Mouse (Mus musculus): ENCODE results near the gene Ermn. TPM values are rescaled to one million over a fixed set of nuclear protein-coding genes. Genes with fewer than 3 reads are reported as not detected.
A peak's percentile ranks its signal among the peaks of the same experiment; 100 is the strongest.

The Ermn gene
- not detected in 2 replicates for polyA plus RNA-seq (2012; rRNA removed)

- H3K27me3 ChIP-seq (ENCODE audit: control insufficient read depth, insufficient read depth, low read length): no peaks in the 10 kb centered on the region
- no peaks in the 10 kb centered on the region for H3K4me1 ChIP-seq (ENCODE audit: control insufficient read depth, insufficient read depth, low read length)
- no peak within 1 kb of the TSS for H3K4me3 ChIP-seq (ENCODE audit: control insufficient read depth, low read depth, low read length)
- H3K36me3 ChIP-seq (ENCODE audit: control insufficient read depth, insufficient read depth, low read length): no peaks in the 10 kb centered on the region
- no peak within 1 kb of the TSS for H3K27ac ChIP-seq (ENCODE audit: control insufficient read depth, insufficient read depth, low read depth, low read length)
- TF ChIP-seq CTCF (IDR thresholded peaks at IDR 0.05; ENCODE audit: control insufficient read depth, insufficient read depth, insufficient replicate concordance, low read depth, low read length) (no peak), POLR2A (IDR thresholded peaks at IDR 0.05; ENCODE audit: control insufficient read depth, low read depth, low read length) (no peak)
Observed at GRCm38 (mm10) chr2:58052821-58053581, at the start of gene Ermn. Gene Ermn, minus strand, starts transcription at chr2:58052864.

GRCm38 (mm10) chr2:58094818-58095217 is 42.2 kb upstream of the Ermn start:
- Histone ChIP-seq H3K27ac (ENCODE audit: control insufficient read depth, insufficient read depth, low read depth, low read length) (no peak overlapping the region), H3K27me3 (ENCODE audit: control insufficient read depth, insufficient read depth, low read length) (no peaks in the 10 kb centered on the region), H3K4me3 (ENCODE audit: control insufficient read depth, low read depth, low read length) (no peak overlapping the region), H3K36me3 (ENCODE audit: control insufficient read depth, insufficient read depth, low read length) (no peaks in the 10 kb centered on the region), H3K4me1 (ENCODE audit: control insufficient read depth, insufficient read depth, low read length) (no peaks in the 10 kb centered on the region)
- TF ChIP-seq CTCF (IDR thresholded peaks at IDR 0.05; ENCODE audit: control insufficient read depth, insufficient read depth, insufficient replicate concordance, low read depth, low read length) (no peak), POLR2A (IDR thresholded peaks at IDR 0.05; ENCODE audit: control insufficient read depth, low read depth, low read length) (no peak)

- Histone ChIP-seq H3K36me3 (ENCODE audit: control insufficient read depth, insufficient read depth, low read length) (no peaks in the 10 kb centered on the region), H3K27ac (ENCODE audit: control insufficient read depth, insufficient read depth, low read depth, low read length) (no peak overlapping the region), H3K4me1 (ENCODE audit: control insufficient read depth, insufficient read depth, low read length) (no peaks in the 10 kb centered on the region), H3K4me3 (ENCODE audit: control insufficient read depth, low read depth, low read length) (no peak overlapping the region), H3K27me3 (ENCODE audit: control insufficient read depth, insufficient read depth, low read length) (no peaks in the 10 kb centered on the region)
- no peak for TF ChIP-seq POLR2A (IDR thresholded peaks at IDR 0.05; ENCODE audit: control insufficient read depth, low read depth, low read length)
- TF ChIP-seq CTCF (IDR thresholded peaks at IDR 0.05; ENCODE audit: control insufficient read depth, insufficient read depth, insufficient replicate concordance, low read depth, low read length): no peak
Observed at GRCm38 (mm10) chr2:58086420-58086819, 33.8 kb upstream of the Ermn start.

- Histone ChIP-seq H3K4me1 (ENCODE audit: control insufficient read depth, insufficient read depth, low read length) (no peaks in the 10 kb centered on the region), H3K36me3 (ENCODE audit: control insufficient read depth, insufficient read depth, low read length) (no peaks in the 10 kb centered on the region), H3K27ac (ENCODE audit: control insufficient read depth, insufficient read depth, low read depth, low read length) (no peak overlapping the region), H3K4me3 (ENCODE audit: control insufficient read depth, low read depth, low read length) (no peak overlapping the region), H3K27me3 (ENCODE audit: control insufficient read depth, insufficient read depth, low read length) (no peaks in the 10 kb centered on the region)
- TF ChIP-seq POLR2A (IDR thresholded peaks at IDR 0.05; ENCODE audit: control insufficient read depth, low read depth, low read length) (no peak), CTCF (IDR thresholded peaks at IDR 0.05; ENCODE audit: control insufficient read depth, insufficient read depth, insufficient replicate concordance, low read depth, low read length) (no peak)
Observed at GRCm38 (mm10) chr2:58079849-58080248, 27.2 kb upstream of the Ermn start.

- no peak for TF ChIP-seq POLR2A (IDR thresholded peaks at IDR 0.05; ENCODE audit: control insufficient read depth, low read depth, low read length)
- peak; percentile 70; the same call in 1 of the 2 replicates for TF ChIP-seq CTCF (IDR thresholded peaks at IDR 0.05; ENCODE audit: control insufficient read depth, insufficient read depth, insufficient replicate concordance, low read depth, low read length)
- Histone ChIP-seq H3K4me3 (ENCODE audit: control insufficient read depth, low read depth, low read length) (no peak overlapping the region), H3K27me3 (ENCODE audit: control insufficient read depth, insufficient read depth, low read length) (no peaks in the 10 kb centered on the region), H3K4me1 (ENCODE audit: control insufficient read depth, insufficient read depth, low read length) (no peaks in the 10 kb centered on the region), H3K27ac (ENCODE audit: control insufficient read depth, insufficient read depth, low read depth, low read length) (no peak overlapping the region), H3K36me3 (ENCODE audit: control insufficient read depth, insufficient read depth, low read length) (no peaks in the 10 kb centered on the region)
Observed at GRCm38 (mm10) chr2:58055383-58055782, 2.7 kb upstream of the Ermn start.

DNA sequence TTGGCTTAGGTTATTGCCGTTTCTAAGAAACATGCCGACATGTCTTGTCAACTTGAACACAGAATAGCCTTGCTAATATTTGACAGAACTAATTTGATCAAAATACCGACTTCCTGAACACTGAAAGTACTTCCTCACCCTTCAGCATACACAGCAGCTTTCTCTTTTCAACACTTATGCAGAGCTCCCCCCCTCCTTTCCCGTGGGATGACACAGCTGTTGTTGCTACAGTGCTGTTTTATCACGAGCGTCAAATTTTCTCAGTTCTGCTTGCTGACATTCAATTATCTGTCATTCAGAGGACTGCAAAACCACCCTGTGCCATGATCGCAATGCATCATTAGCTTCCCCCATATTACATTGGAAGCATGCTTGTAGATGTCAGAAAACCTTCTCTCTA is 10.8 kb downstream of the Ermn start:
- H3K4me3 ChIP-seq (ENCODE audit: control insufficient read depth, low read depth, low read length): no peak overlapping the region
- no peaks in the 10 kb centered on the region for H3K27me3 ChIP-seq (ENCODE audit: control insufficient read depth, insufficient read depth, low read length)
- H3K36me3 ChIP-seq (ENCODE audit: control insufficient read depth, insufficient read depth, low read length): no peaks in the 10 kb centered on the region
- H3K27ac ChIP-seq (ENCODE audit: control insufficient read depth, insufficient read depth, low read depth, low read length): no peak overlapping the region
- no peak for TF ChIP-seq POLR2A (IDR thresholded peaks at IDR 0.05; ENCODE audit: control insufficient read depth, low read depth, low read length)
- TF ChIP-seq CTCF (IDR thresholded peaks at IDR 0.05; ENCODE audit: control insufficient read depth, insufficient read depth, insufficient replicate concordance, low read depth, low read length): no peak
- no peaks in the 10 kb centered on the region for H3K4me1 ChIP-seq (ENCODE audit: control insufficient read depth, insufficient read depth, low read length)

DNA sequence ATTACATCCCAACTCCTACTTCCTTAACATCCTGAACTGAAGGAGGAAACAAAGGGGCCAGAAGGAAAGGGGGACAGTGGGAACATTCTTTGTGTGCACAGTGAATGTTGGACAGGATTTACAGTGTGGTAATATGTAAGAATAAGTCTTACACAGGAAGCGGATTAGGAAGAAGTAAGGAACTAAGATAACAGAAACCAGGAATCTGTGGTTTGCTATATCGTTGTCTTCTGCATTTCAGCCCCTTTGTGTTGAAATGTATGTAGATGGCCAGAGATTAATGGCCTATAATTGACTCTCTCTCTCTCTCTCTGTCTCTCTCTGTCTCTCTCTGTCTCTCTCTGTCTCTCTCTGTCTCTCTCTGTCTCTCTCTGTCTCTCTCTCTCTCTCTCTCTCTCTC is 15.7 kb downstream of the Ermn start:
- H3K36me3 ChIP-seq (ENCODE audit: control insufficient read depth, insufficient read depth, low read length): no peaks in the 10 kb centered on the region
- H3K27ac ChIP-seq (ENCODE audit: control insufficient read depth, insufficient read depth, low read depth, low read length): no peak overlapping the region
- H3K27me3 ChIP-seq (ENCODE audit: control insufficient read depth, insufficient read depth, low read length): no peaks in the 10 kb centered on the region
- H3K4me3 ChIP-seq (ENCODE audit: control insufficient read depth, low read depth, low read length): no peak overlapping the region
- H3K4me1 ChIP-seq (ENCODE audit: control insufficient read depth, insufficient read depth, low read length): no peaks in the 10 kb centered on the region
- no peak for TF ChIP-seq POLR2A (IDR thresholded peaks at IDR 0.05; ENCODE audit: control insufficient read depth, low read depth, low read length)
- no peak for TF ChIP-seq CTCF (IDR thresholded peaks at IDR 0.05; ENCODE audit: control insufficient read depth, insufficient read depth, insufficient replicate concordance, low read depth, low read length)

Data from testis, adult 2 months (tissue).